Mouse (Mus musculus) spleen, adult 12 weeks (tissue): ENCODE measurements around the gene Efna5.

ENCODE experiments used
- DNase-seq: peaks from one replicate; pipeline ENCODE4 v3.0.0; 2022; ENCODE audit warnings: low spot score

Gene Efna5

GRCm38 (mm10) chr17:62606681-62607080 is 274.4 kb downstream of the Efna5 start:
- no peak for DNase-seq

GRCm38 (mm10) chr17:62604309-62604708 is 276.8 kb downstream of the Efna5 start:
- no peak for DNase-seq

GRCm38 (mm10) chr17:62603604-62604003 is 277.5 kb downstream of the Efna5 start:
- no peak for DNase-seq

- no peak for DNase-seq
These were observed 282.2 kb downstream of the Efna5 start for GRCm38 (mm10) chr17:62598716-62599490.

- no peak for DNase-seq
These were observed 288.6 kb downstream of the Efna5 start for GRCm38 (mm10) chr17:62592436-62593074.

GRCm38 (mm10) chr17:62591581-62592435 is 289.3 kb downstream of the Efna5 start:
- no peak for DNase-seq

GRCm38 (mm10) chr17:62590685-62591460 is 290.2 kb downstream of the Efna5 start:
- no peak for DNase-seq

GRCm38 (mm10) chr17:62580127-62580526 is 301.0 kb downstream of the Efna5 start:
- no peak for DNase-seq

- DNase-seq = no peak
These were observed 301.5 kb downstream of the Efna5 start for GRCm38 (mm10) chr17:62579618-62580017.

- DNase-seq = no peak
These were observed 306.4 kb downstream of the Efna5 start for GRCm38 (mm10) chr17:62574499-62575265.

GRCm38 (mm10) chr17:62570101-62570500 is 311.0 kb downstream of the Efna5 start:
- no peak for DNase-seq

GRCm38 (mm10) chr17:62568019-62568418 is 313.1 kb downstream of the Efna5 start:
- DNase-seq = no peak

GRCm38 (mm10) chr17:62565632-62566031 is 315.5 kb downstream of the Efna5 start:
- DNase-seq = no peak

GRCm38 (mm10) chr17:62562439-62562838 is 318.7 kb downstream of the Efna5 start:
- DNase-seq = no peak

GRCm38 (mm10) chr17:62557215-62557614 is 323.9 kb downstream of the Efna5 start:
- DNase-seq = no peak
